Mouse (Mus musculus): ENCODE results near the gene Wnk2. TPM values are rescaled to one million over a fixed set of nuclear protein-coding genes. Genes with fewer than 3 reads are reported as not detected.

The Wnk2 gene
- total and polyA plus RNA-seq, 3 experiments, result 0.04 TPM; not detected in 2

GRCm38 (mm10) chr13:49015366-49016306, 132.2 kb downstream of the Wnk2 start:
- H3K4me3 ChIP-seq (ENCODE audit: control insufficient read depth in 1 of 2, insufficient read depth in 1 of 2, low read depth in 2 of 2, low read length in 2 of 2), result no peak overlapping the region
- no peaks in the 10 kb centered on the region for H3K36me3 ChIP-seq (ENCODE audit: control insufficient read depth in 1 of 2, insufficient read depth in 2 of 2, low read length in 2 of 2)
- H3K27me3 ChIP-seq (ENCODE audit: control insufficient read depth in 1 of 2, insufficient read depth in 2 of 2, low read length in 2 of 2), result no peaks in the 10 kb centered on the region; a peak in 1 of 4 replicates
- H3K27ac ChIP-seq (ENCODE audit: control insufficient read depth, low read depth, low read length), result no peak overlapping the region
- no peak overlapping the region for H3K9ac ChIP-seq (ENCODE audit: control insufficient read depth, low read depth, low read length, poor library complexity, severe bottlenecking)
- H3K79me2 ChIP-seq (ENCODE audit: control insufficient read depth, insufficient read depth, low read length, poor library complexity), result no peaks in the 10 kb centered on the region
- TF ChIP-seq MAX (IDR thresholded peaks at IDR 0.05; ENCODE audit: low read length) (no peak), MAFK (IDR thresholded peaks at IDR 0.05; ENCODE audit: borderline replicate concordance, low read depth, low read length) (no peak), E2F4 (IDR thresholded peaks at IDR 0.05; ENCODE audit: borderline replicate concordance, low read depth, low read length) (no peak)
- DNase-seq (ENCODE audit: low read depth, low spot score), result no peak
- H3K9me3 ChIP-seq (replicated peaks; ENCODE audit: insufficient read depth, low read length), result no peaks in the 10 kb centered on the region
- peaks cover 0 to 2% of the 10 kb centered on the region in 2 experiments; a peak in 1 of 4 replicates for H3K4me1 ChIP-seq (ENCODE audit: control insufficient read depth in 1 of 2, insufficient read depth in 2 of 2, low read length in 2 of 2)

- H3K36me3 ChIP-seq (ENCODE audit: control insufficient read depth in 1 of 2, insufficient read depth in 2 of 2, low read length in 2 of 2), result no peaks in the 10 kb centered on the region
- no peak overlapping the region for H3K9ac ChIP-seq (ENCODE audit: control insufficient read depth, low read depth, low read length, poor library complexity, severe bottlenecking)
- H3K27me3 ChIP-seq (ENCODE audit: control insufficient read depth in 1 of 2, insufficient read depth in 2 of 2, low read length in 2 of 2), result no peaks in the 10 kb centered on the region; a peak in 1 of 4 replicates
- H3K79me2 ChIP-seq (ENCODE audit: control insufficient read depth, insufficient read depth, low read length, poor library complexity), result no peaks in the 10 kb centered on the region
- H3K4me3 ChIP-seq (ENCODE audit: control insufficient read depth in 1 of 2, insufficient read depth in 1 of 2, low read depth in 2 of 2, low read length in 2 of 2), result no peak overlapping the region
- H3K4me1 ChIP-seq (ENCODE audit: control insufficient read depth in 1 of 2, insufficient read depth in 2 of 2, low read length in 2 of 2), result no peaks in the 10 kb centered on the region
- H3K27ac ChIP-seq (ENCODE audit: control insufficient read depth, low read depth, low read length), result no peak overlapping the region
- no peaks in the 10 kb centered on the region for H3K9me3 ChIP-seq (replicated peaks; ENCODE audit: insufficient read depth, low read length)
- DNase-seq (ENCODE audit: low read depth, low spot score), result no peak
- TF ChIP-seq POLR2AphosphoS5 (IDR thresholded peaks at IDR 0.05; ENCODE audit: borderline replicate concordance, low read depth, low read length) (no peak), CTCF (IDR thresholded peaks at IDR 0.05 in 2 of 3, conservative IDR thresholded peaks at IDR 0.05 in 1 of 3; ENCODE audit: control insufficient read depth in 1 of 3, insufficient read depth in 1 of 3, low read depth in 2 of 3, low read length in 3 of 3, poor library complexity in 1 of 3, severe bottlenecking in 1 of 3) (no peak), RAD21 (IDR thresholded peaks at IDR 0.05; ENCODE audit: low read depth, low read length) (no peak), CHD1 (IDR thresholded peaks at IDR 0.05; ENCODE audit: low read depth, low read length) (no peak), NRF1 (IDR thresholded peaks at IDR 0.05; ENCODE audit: insufficient read depth, low read depth, low read length, poor library complexity, severe bottlenecking) (no peak)
These were observed 134.5 kb downstream of the Wnk2 start for GRCm38 (mm10) chr13:49013206-49013794.

- Histone ChIP-seq H3K36me3 (ENCODE audit: control insufficient read depth in 1 of 2, insufficient read depth in 2 of 2, low read length in 2 of 2) (no peaks in the 10 kb centered on the region), H3K27me3 (ENCODE audit: control insufficient read depth in 1 of 2, insufficient read depth in 2 of 2, low read length in 2 of 2) (no peaks in the 10 kb centered on the region), H3K4me1 (ENCODE audit: control insufficient read depth in 1 of 2, insufficient read depth in 2 of 2, low read length in 2 of 2) (no peaks in the 10 kb centered on the region), H3K27ac (ENCODE audit: control insufficient read depth, low read depth, low read length) (no peak overlapping the region), H3K4me3 (ENCODE audit: control insufficient read depth in 1 of 2, insufficient read depth in 1 of 2, low read depth in 2 of 2, low read length in 2 of 2) (no peak overlapping the region), H3K9me3 (replicated peaks; ENCODE audit: insufficient read depth, low read length) (no peaks in the 10 kb centered on the region), H3K9ac (ENCODE audit: control insufficient read depth, low read depth, low read length, poor library complexity, severe bottlenecking) (no peak overlapping the region), H3K79me2 (ENCODE audit: control insufficient read depth, insufficient read depth, low read length, poor library complexity) (no peaks in the 10 kb centered on the region)
- DNase-seq (ENCODE audit: low read depth, low spot score), result no peak
- no peak for TF ChIP-seq CHD2 (IDR thresholded peaks at IDR 0.05; ENCODE audit: low read length)
- TF ChIP-seq SMC3 (IDR thresholded peaks at IDR 0.05; ENCODE audit: low read depth, low read length), result no peak
- no peak for TF ChIP-seq MXI1 (IDR thresholded peaks at IDR 0.05; ENCODE audit: low read depth, low read length)
- TF ChIP-seq POLR2A (IDR thresholded peaks at IDR 0.05; ENCODE audit: control insufficient read depth in 1 of 2, insufficient read depth in 1 of 2, low read depth in 1 of 2, low read length in 2 of 2, poor library complexity in 1 of 2), result no peak
- TF ChIP-seq CTCF (IDR thresholded peaks at IDR 0.05 in 2 of 3, conservative IDR thresholded peaks at IDR 0.05 in 1 of 3; ENCODE audit: control insufficient read depth in 1 of 3, insufficient read depth in 1 of 3, low read depth in 2 of 3, low read length in 3 of 3, poor library complexity in 1 of 3, severe bottlenecking in 1 of 3), result no peak
- no peak for TF ChIP-seq MAFK (IDR thresholded peaks at IDR 0.05; ENCODE audit: borderline replicate concordance, low read depth, low read length)
These were observed 146.1 kb downstream of the Wnk2 start for GRCm38 (mm10) chr13:49001691-49002090.
